Mouse (Mus musculus) intestine, embryonic 16.5 days (tissue): ENCODE results near the gene Olah. TPM values are rescaled to one million over a fixed set of nuclear protein-coding genes. Genes with fewer than 3 reads are reported as not detected.
A peak's percentile ranks its signal among the peaks of the same experiment; 100 is the strongest.

ENCODE experiments used
- ATAC-seq: fragments of 200-750 bp; cut with Nextera tagmentation; 2 replicates; pipeline ENCODE4 v1.8.0; 2017; ENCODE audit warnings: moderate TSS enrichment, moderate library complexity
- H3K27ac ChIP-seq: fragments of 300-500 bp; sonication (generic); 2 replicates; pipeline ENCODE4 v1.5.1; 2014; ENCODE audit warnings: mild to moderate bottlenecking, low read length
- H3K27me3 ChIP-seq: fragments of 300-500 bp; sonication (generic); replicated peaks from 2 replicates; pipeline ENCODE4 v1.6.1; 2014; ENCODE audit warnings: low read length, control low read depth, mixed read lengths; ENCODE audit not compliant: control insufficient read depth, insufficient read depth
- H3K36me3 ChIP-seq: fragments of 300-500 bp; sonication (generic); 2 replicates; pipeline ENCODE4 v1.6.1; 2014; ENCODE audit warnings: low read length, control low read depth; ENCODE audit not compliant: control insufficient read depth, insufficient read depth
- H3K4me1 ChIP-seq: fragments of 300-500 bp; sonication (generic); 2 replicates; pipeline ENCODE4 v1.6.1; 2014; ENCODE audit warnings: low read length, control low read depth, mixed read lengths; ENCODE audit not compliant: control insufficient read depth, insufficient read depth
- H3K4me2 ChIP-seq: fragments of 300-500 bp; sonication (generic); 2 replicates; pipeline ENCODE4 v1.6.1; 2014; ENCODE audit warnings: low read depth, low read length, control low read depth
- H3K4me3 ChIP-seq: fragments of 300-500 bp; sonication (generic); 2 replicates; pipeline ENCODE4 v1.5.1; 2014; ENCODE audit warnings: mild to moderate bottlenecking, low read length
- H3K9ac ChIP-seq: fragments of 300-500 bp; sonication (generic); 2 replicates; pipeline ENCODE4 v1.6.1; 2014; ENCODE audit warnings: low read depth, low read length
- H3K9me3 ChIP-seq: fragments of 300-500 bp; sonication (generic); 2 replicates; pipeline ENCODE4 v1.6.1; 2016; ENCODE audit warnings: low read length, control low read depth; ENCODE audit not compliant: control insufficient read depth
- WGBS: fragments of 180-500 bp; shearing (Covaris S2); extraction: QIAGEN DNeasy Blood & Tissue Kit; methylation state at CpG from one replicate; pipeline ENCODE4 v1.1.7; 2014; 5-methylcytosine and 5-hydroxymethylcytosine counted together
- polyA plus RNA-seq: library from polyadenylated mRNA; unstranded; fragments of >200 nt; fragmentation: Nextera tagmentation; extraction: Ambion mirVana; gene quantifications from 2 replicates; pipeline ENCODE4 v1.2.1, GENCODE M21; 2015

The Olah gene
- polyA plus RNA-seq, 1 experiment from 2014 or later: not detected

GRCm38 (mm10) chr2:3420157-3420556 lies 23.1 kb upstream of the Olah start:
- Histone ChIP-seq H3K9ac (no peak overlapping the region), H3K4me2 (no peak overlapping the region), H3K4me3 (no peak overlapping the region), H3K36me3 (no peaks in the 10 kb centered on the region), H3K4me1 (0 out of 2 replicates have a peak, but pooled peaks cover 9% of the 10 kb centered on the region), H3K27me3 (no peaks in the 10 kb centered on the region; the same call in 1 of the 2 replicates), H3K27ac (no peak overlapping the region), H3K9me3 (no peaks in the 10 kb centered on the region)
- no peak for ATAC-seq
- 53% methylated on average over 4 of the region's 4 CpGs for WGBS

- peak overlapping the region; percentile 53 for H3K4me3 ChIP-seq
- 0 out of 2 replicates have a peak overlapping the region, but pooled peaks have one; percentile 43 for H3K9ac ChIP-seq
- no peaks in the 10 kb centered on the region; the same call in 1 of the 2 replicates for H3K27me3 ChIP-seq
- H3K9me3 ChIP-seq: no peaks in the 10 kb centered on the region
- WGBS: under 1% methylated on average over 38 of the region's 38 CpGs
- no peaks in the 10 kb centered on the region for H3K36me3 ChIP-seq
- H3K27ac ChIP-seq: no peak overlapping the region
- peak overlapping the region; percentile 76 for H3K4me2 ChIP-seq
- 0 out of 2 replicates have a peak, but pooled peaks cover 3% of the 10 kb centered on the region for H3K4me1 ChIP-seq
- ATAC-seq: peak; percentile 96
Measured at GRCm38 (mm10) chr2:3418883-3419431, 21.9 kb upstream of the Olah start.

- Histone ChIP-seq H3K27me3 (no peaks in the 10 kb centered on the region; the same call in 1 of the 2 replicates), H3K9ac (no peak overlapping the region), H3K9me3 (no peaks in the 10 kb centered on the region), H3K4me2 (no peak overlapping the region), H3K27ac (no peak overlapping the region), H3K4me1 (no peaks in the 10 kb centered on the region), H3K4me3 (no peak overlapping the region), H3K36me3 (no peaks in the 10 kb centered on the region)
- no peak for ATAC-seq
- 42% methylated on average over 1 of the region's 1 CpGs for WGBS
Measured at GRCm38 (mm10) chr2:3415676-3416075, 18.7 kb upstream of the Olah start.

- Histone ChIP-seq H3K36me3 (no peaks in the 10 kb centered on the region), H3K4me1 (no peaks in the 10 kb centered on the region), H3K9ac (no peak overlapping the region), H3K9me3 (no peaks in the 10 kb centered on the region), H3K4me3 (no peak overlapping the region), H3K27ac (no peak overlapping the region), H3K27me3 (no peaks in the 10 kb centered on the region; the same call in 1 of the 2 replicates), H3K4me2 (no peak overlapping the region)
- no peak for ATAC-seq
- 46% methylated on average over 4 of the region's 4 CpGs for WGBS
Measured at GRCm38 (mm10) chr2:3414241-3414640, 17.2 kb upstream of the Olah start.

- Histone ChIP-seq H3K4me3 (no peak overlapping the region), H3K4me1 (no peaks in the 10 kb centered on the region), H3K4me2 (no peak overlapping the region), H3K36me3 (no peaks in the 10 kb centered on the region), H3K27ac (no peak overlapping the region), H3K9ac (no peak overlapping the region), H3K27me3 (no peaks in the 10 kb centered on the region), H3K9me3 (no peaks in the 10 kb centered on the region)
- 69% methylated on average over 7 of the region's 7 CpGs for WGBS
- no peak for ATAC-seq
Measured at GRCm38 (mm10) chr2:3407756-3408155, 10.7 kb upstream of the Olah start.

GRCm38 (mm10) chr2:3405981-3406380 lies 9.0 kb upstream of the Olah start:
- no peaks in the 10 kb centered on the region for H3K4me1 ChIP-seq
- no peaks in the 10 kb centered on the region for H3K27me3 ChIP-seq
- H3K36me3 ChIP-seq: no peaks in the 10 kb centered on the region
- no peak for ATAC-seq
- H3K4me2 ChIP-seq: no peak overlapping the region
- H3K9me3 ChIP-seq: no peaks in the 10 kb centered on the region
- H3K4me3 ChIP-seq: no peak overlapping the region
- WGBS: 80% methylated on average over 4 of the region's 4 CpGs
- H3K27ac ChIP-seq: no peak overlapping the region
- H3K9ac ChIP-seq: no peak overlapping the region

- H3K4me1 ChIP-seq: no peaks in the 10 kb centered on the region
- H3K9me3 ChIP-seq: no peaks in the 10 kb centered on the region
- no peak for ATAC-seq
- no peaks in the 10 kb centered on the region for H3K27me3 ChIP-seq
- no peak overlapping the region for H3K4me3 ChIP-seq
- H3K27ac ChIP-seq: no peak overlapping the region
- 87% methylated on average over 2 of the region's 2 CpGs for WGBS
- H3K36me3 ChIP-seq: no peaks in the 10 kb centered on the region
- H3K9ac ChIP-seq: no peak overlapping the region
- no peak overlapping the region for H3K4me2 ChIP-seq
Measured at GRCm38 (mm10) chr2:3391945-3392344, 5.1 kb downstream of the Olah start.

GRCm38 (mm10) chr2:3387105-3387860 lies 9.7 kb downstream of the Olah start:
- Histone ChIP-seq H3K4me1 (no peaks in the 10 kb centered on the region), H3K9me3 (no peaks in the 10 kb centered on the region), H3K9ac (no peak overlapping the region), H3K27me3 (no peaks in the 10 kb centered on the region), H3K36me3 (no peaks in the 10 kb centered on the region), H3K4me3 (no peak overlapping the region), H3K27ac (no peak overlapping the region), H3K4me2 (no peak overlapping the region)
- no peak for ATAC-seq
- 77% methylated on average over 6 of the region's 6 CpGs for WGBS

GRCm38 (mm10) chr2:3365127-3365526 lies 31.9 kb downstream of the Olah start:
- WGBS: 59% methylated on average over 4 of the region's 4 CpGs
- Histone ChIP-seq H3K4me3 (no peak overlapping the region), H3K9ac (no peak overlapping the region), H3K27ac (no peak overlapping the region), H3K9me3 (no peaks in the 10 kb centered on the region), H3K27me3 (no peaks in the 10 kb centered on the region), H3K4me1 (no peaks in the 10 kb centered on the region), H3K4me2 (no peak overlapping the region), H3K36me3 (no peaks in the 10 kb centered on the region)
- ATAC-seq: no peak
